Mouse (Mus musculus): ENCODE results near the gene Acer2. TPM values are rescaled to one million over a fixed set of nuclear protein-coding genes. Genes with fewer than 3 reads are reported as not detected.
A peak's percentile ranks its signal among the peaks of the same experiment; 100 is the strongest.

The Acer2 gene
- polyA plus RNA-seq, 1 experiment from 2014 or later: 8.4 TPM

- ATAC-seq (replicated peaks; ENCODE audit: low FRiP score) (no peak), DNase-seq (ENCODE audit: low spot score) (no peak)
- Histone ChIP-seq H3K4me1 (replicated peaks; ENCODE audit: control insufficient read depth, insufficient read depth, low read length) (no peaks in the 10 kb centered on the region), H3K36me3 (ENCODE audit: control insufficient read depth, insufficient read depth, low read length) (peaks cover 22% of the 10 kb centered on the region), H3K4me2 (ENCODE audit: low read depth, low read length, severe bottlenecking) (no peak overlapping the region), H3K4me3 (ENCODE audit: low read depth, low read length) (no peak overlapping the region), H3K9me3 (ENCODE audit: control insufficient read depth, low read length) (no peaks in the 10 kb centered on the region), H3K27ac (ENCODE audit: low read depth, low read length) (no peak overlapping the region), H3K27me3 (ENCODE audit: control insufficient read depth, insufficient read depth, low read length) (no peaks in the 10 kb centered on the region), H3K9ac (ENCODE audit: low read length) (no peak overlapping the region)
- 87% methylated on average over 4 of the region's 4 CpGs for WGBS
Observed at GRCm38 (mm10) chr4:86852813-86853590, 21.2 kb upstream of the Acer2 start.

- H3K4me2 ChIP-seq (ENCODE audit: low read depth, low read length, severe bottlenecking): peak overlapping the region; percentile 78
- H3K9ac ChIP-seq (ENCODE audit: low read length): peak overlapping the region; percentile 100
- no peaks in the 10 kb centered on the region for H3K9me3 ChIP-seq (ENCODE audit: control insufficient read depth, low read length)
- H3K27me3 ChIP-seq (ENCODE audit: control insufficient read depth, insufficient read depth, low read length): no peaks in the 10 kb centered on the region
- H3K4me1 ChIP-seq (replicated peaks; ENCODE audit: control insufficient read depth, insufficient read depth, low read length): no peaks in the 10 kb centered on the region
- peak overlapping the region; percentile 95 for H3K4me3 ChIP-seq (ENCODE audit: low read depth, low read length)
- 2% methylated on average over 50 of the region's 50 CpGs for WGBS
- peak overlapping the region; percentile 89 for H3K27ac ChIP-seq (ENCODE audit: low read depth, low read length)
- peaks cover 20% of the 10 kb centered on the region for H3K36me3 ChIP-seq (ENCODE audit: control insufficient read depth, insufficient read depth, low read length)
- DNase-seq (ENCODE audit: low spot score): no peak
- no peak for ATAC-seq (replicated peaks; ENCODE audit: low FRiP score)
Observed at GRCm38 (mm10) chr4:86856304-86857112, 17.7 kb upstream of the Acer2 start.

- Histone ChIP-seq H3K9me3 (ENCODE audit: control insufficient read depth, low read length) (no peaks in the 10 kb centered on the region), H3K4me1 (replicated peaks; ENCODE audit: control insufficient read depth, insufficient read depth, low read length) (no peaks in the 10 kb centered on the region), H3K27me3 (ENCODE audit: control insufficient read depth, insufficient read depth, low read length) (no peaks in the 10 kb centered on the region), H3K36me3 (ENCODE audit: control insufficient read depth, insufficient read depth, low read length) (peaks cover 20% of the 10 kb centered on the region), H3K27ac (ENCODE audit: low read depth, low read length) (peak within 1 kb of the TSS; percentile 89), H3K4me2 (ENCODE audit: low read depth, low read length, severe bottlenecking) (peak within 1 kb of the TSS; percentile 82), H3K4me3 (ENCODE audit: low read depth, low read length) (peak within 1 kb of the TSS; percentile 95), H3K9ac (ENCODE audit: low read length) (peak within 1 kb of the TSS; percentile 100)
- DNase-seq (ENCODE audit: low spot score): peak; percentile 96
- under 1% methylated on average over 57 of the region's 68 CpGs for WGBS
- ATAC-seq (replicated peaks; ENCODE audit: low FRiP score): peak; percentile 98
Observed at GRCm38 (mm10) chr4:86857113-86858069, 16.8 kb upstream of the Acer2 start, which contains the start of gene Rps6. Gene Rps6 (minus strand): TSS chr4:86857412.

- DNase-seq (ENCODE audit: low spot score) (no peak), ATAC-seq (replicated peaks; ENCODE audit: low FRiP score) (no peak)
- Histone ChIP-seq H3K9me3 (ENCODE audit: control insufficient read depth, low read length) (no peaks in the 10 kb centered on the region), H3K4me3 (ENCODE audit: low read depth, low read length) (peak overlapping the region; percentile 95), H3K4me2 (ENCODE audit: low read depth, low read length, severe bottlenecking) (peak overlapping the region; percentile 82), H3K9ac (ENCODE audit: low read length) (peak overlapping the region; percentile 69), H3K4me1 (replicated peaks; ENCODE audit: control insufficient read depth, insufficient read depth, low read length) (no peaks in the 10 kb centered on the region), H3K27ac (ENCODE audit: low read depth, low read length) (no peak overlapping the region), H3K27me3 (ENCODE audit: control insufficient read depth, insufficient read depth, low read length) (no peaks in the 10 kb centered on the region), H3K36me3 (ENCODE audit: control insufficient read depth, insufficient read depth, low read length) (peaks cover 17% of the 10 kb centered on the region)
- WGBS: 61% methylated on average over 12 of the region's 12 CpGs
Observed at GRCm38 (mm10) chr4:86858070-86858440, 16.1 kb upstream of the Acer2 start.

- DNase-seq (ENCODE audit: low spot score) (no peak), ATAC-seq (replicated peaks; ENCODE audit: low FRiP score) (no peak)
- Histone ChIP-seq H3K4me1 (replicated peaks; ENCODE audit: control insufficient read depth, insufficient read depth, low read length) (no peaks in the 10 kb centered on the region), H3K4me2 (ENCODE audit: low read depth, low read length, severe bottlenecking) (no peak overlapping the region), H3K9ac (ENCODE audit: low read length) (no peak overlapping the region), H3K36me3 (ENCODE audit: control insufficient read depth, insufficient read depth, low read length) (no peaks in the 10 kb centered on the region), H3K27me3 (ENCODE audit: control insufficient read depth, insufficient read depth, low read length) (no peaks in the 10 kb centered on the region), H3K9me3 (ENCODE audit: control insufficient read depth, low read length) (no peaks in the 10 kb centered on the region), H3K4me3 (ENCODE audit: low read depth, low read length) (no peak overlapping the region), H3K27ac (ENCODE audit: low read depth, low read length) (no peak overlapping the region)
- WGBS: 88% methylated on average over 5 of the region's 5 CpGs
Observed at GRCm38 (mm10) chr4:86864087-86864486, 10.1 kb upstream of the Acer2 start.

- Histone ChIP-seq H3K27me3 (ENCODE audit: control insufficient read depth, insufficient read depth, low read length) (no peaks in the 10 kb centered on the region; the same call in 1 of the 2 replicates), H3K4me1 (replicated peaks; ENCODE audit: control insufficient read depth, insufficient read depth, low read length) (no peaks in the 10 kb centered on the region), H3K9ac (ENCODE audit: low read length) (no peak overlapping the region), H3K4me3 (ENCODE audit: low read depth, low read length) (no peak overlapping the region), H3K4me2 (ENCODE audit: low read depth, low read length, severe bottlenecking) (no peak overlapping the region), H3K27ac (ENCODE audit: low read depth, low read length) (no peak overlapping the region), H3K9me3 (ENCODE audit: control insufficient read depth, low read length) (no peaks in the 10 kb centered on the region), H3K36me3 (ENCODE audit: control insufficient read depth, insufficient read depth, low read length) (no peaks in the 10 kb centered on the region)
- ATAC-seq (replicated peaks; ENCODE audit: low FRiP score): no peak
- DNase-seq (ENCODE audit: low spot score): no peak
Observed at GRCm38 (mm10) chr4:86871988-86872387, 2.2 kb upstream of the Acer2 start.

GRCm38 (mm10) chr4:86873072-86873471, 1.1 kb upstream of the Acer2 start:
- no peaks in the 10 kb centered on the region for H3K36me3 ChIP-seq (ENCODE audit: control insufficient read depth, insufficient read depth, low read length)
- no peak overlapping the region for H3K4me2 ChIP-seq (ENCODE audit: low read depth, low read length, severe bottlenecking)
- no peaks in the 10 kb centered on the region; the same call in 1 of the 2 replicates for H3K27me3 ChIP-seq (ENCODE audit: control insufficient read depth, insufficient read depth, low read length)
- DNase-seq (ENCODE audit: low spot score) (no peak), ATAC-seq (replicated peaks; ENCODE audit: low FRiP score) (no peak)
- H3K4me3 ChIP-seq (ENCODE audit: low read depth, low read length): no peak overlapping the region
- no peak overlapping the region for H3K27ac ChIP-seq (ENCODE audit: low read depth, low read length)
- no peaks in the 10 kb centered on the region for H3K9me3 ChIP-seq (ENCODE audit: control insufficient read depth, low read length)
- H3K4me1 ChIP-seq (replicated peaks; ENCODE audit: control insufficient read depth, insufficient read depth, low read length): no peaks in the 10 kb centered on the region
- 57% methylated on average over 4 of the region's 4 CpGs for WGBS
- no peak overlapping the region for H3K9ac ChIP-seq (ENCODE audit: low read length)

- H3K4me2 ChIP-seq (ENCODE audit: low read depth, low read length, severe bottlenecking): no peak overlapping the region
- H3K27me3 ChIP-seq (ENCODE audit: control insufficient read depth, insufficient read depth, low read length): no peaks in the 10 kb centered on the region
- no peaks in the 10 kb centered on the region for H3K36me3 ChIP-seq (ENCODE audit: control insufficient read depth, insufficient read depth, low read length)
- ATAC-seq (replicated peaks; ENCODE audit: low FRiP score) (no peak), DNase-seq (ENCODE audit: low spot score) (no peak)
- no peak overlapping the region for H3K9ac ChIP-seq (ENCODE audit: low read length)
- H3K27ac ChIP-seq (ENCODE audit: low read depth, low read length): no peak overlapping the region
- WGBS: 92% methylated on average over 2 of the region's 2 CpGs
- no peak overlapping the region for H3K4me3 ChIP-seq (ENCODE audit: low read depth, low read length)
- H3K4me1 ChIP-seq (replicated peaks; ENCODE audit: control insufficient read depth, insufficient read depth, low read length): no peaks in the 10 kb centered on the region
- H3K9me3 ChIP-seq (ENCODE audit: control insufficient read depth, low read length): no peaks in the 10 kb centered on the region
Observed at GRCm38 (mm10) chr4:86879477-86879876, 5.3 kb downstream of the Acer2 start.

Data from forebrain, embryonic 11.5 days (tissue).